Comparison of ENCODE assay signal across 8 mouse cellular contexts in genomic region chr10:78069101-78070011, GRCm38 (mm10). TPM values are rescaled to one million over a fixed set of nuclear protein-coding genes. Genes with fewer than 3 reads are reported as not detected.
DNase-seq lines count a peak whose midpoint lies in the region; ATAC-seq lines count a peak whose summit lies in the region.

TSS of gene Icosl (plus strand) at chr10:78069302.

- no peaks in the 10 kb centered on the region for H3K36me3 ChIP-seq in embryonic facial prominence, embryonic 14.5 days (ENCODE audit: control insufficient read depth, insufficient read depth, low read length)
- no peaks in the 10 kb centered on the region for H3K36me3 ChIP-seq in heart, embryonic 13.5 days
- peaks cover 11% of the 10 kb centered on the region for H3K36me3 ChIP-seq in kidney, embryonic 15.5 days
- peaks cover 5% of the 10 kb centered on the region; the same call in 1 of the 2 replicates for H3K36me3 ChIP-seq in liver, embryonic 12.5 days
- peaks cover 31% of the 10 kb centered on the region for H3K36me3 ChIP-seq in splenic B cell, adult 2 months (ENCODE audit: control insufficient read depth, insufficient read depth, low read length, poor library complexity, severe bottlenecking)

- H3K4me1 ChIP-seq in embryonic facial prominence, embryonic 14.5 days (ENCODE audit: control insufficient read depth, insufficient read depth, low read length), result 0 out of 2 replicates have a peak, but pooled peaks cover 4% of the 10 kb centered on the region
- H3K4me1 ChIP-seq in heart, embryonic 13.5 days, result peaks cover 9% of the 10 kb centered on the region
- peaks cover 15% of the 10 kb centered on the region for H3K4me1 ChIP-seq in kidney, embryonic 15.5 days
- peaks cover 13% of the 10 kb centered on the region; the same call in 1 of the 2 replicates for H3K4me1 ChIP-seq in liver, embryonic 12.5 days

- no peaks in the 10 kb centered on the region for H3K9me3 ChIP-seq in embryonic facial prominence, embryonic 14.5 days (ENCODE audit: control insufficient read depth, low read length)
- H3K9me3 ChIP-seq in heart, embryonic 13.5 days, result no peaks in the 10 kb centered on the region
- no peaks in the 10 kb centered on the region for H3K9me3 ChIP-seq in kidney, embryonic 15.5 days (replicated peaks)
- H3K9me3 ChIP-seq in liver, embryonic 12.5 days (replicated peaks), result no peaks in the 10 kb centered on the region

- peak within 1 kb of the TSS; percentile 61 for H3K4me3 ChIP-seq in embryonic facial prominence, embryonic 14.5 days (ENCODE audit: low read depth, low read length)
- H3K4me3 ChIP-seq in heart, embryonic 13.5 days, result peak within 1 kb of the TSS; percentile 74
- H3K4me3 ChIP-seq in kidney, embryonic 15.5 days (replicated peaks), result peak within 1 kb of the TSS; percentile 63
- peak within 1 kb of the TSS; percentile 57 for H3K4me3 ChIP-seq in liver, embryonic 12.5 days

- peaks cover 10% of the 10 kb centered on the region for H3K27me3 ChIP-seq in embryonic facial prominence, embryonic 14.5 days (replicated peaks; ENCODE audit: control insufficient read depth, insufficient read depth, low read length)
- peaks cover 38% of the 10 kb centered on the region for H3K27me3 ChIP-seq in heart, embryonic 13.5 days (replicated peaks)
- peaks cover 14% of the 10 kb centered on the region; the same call in 1 of the 2 replicates for H3K27me3 ChIP-seq in kidney, embryonic 15.5 days
- H3K27me3 ChIP-seq in liver, embryonic 12.5 days (replicated peaks), result peaks cover 71% of the 10 kb centered on the region
- no peaks in the 10 kb centered on the region for H3K27me3 ChIP-seq in splenic B cell, adult 2 months (ENCODE audit: control insufficient read depth, insufficient read depth, low read length, poor library complexity, severe bottlenecking)

- no peak within 1 kb of the TSS for H3K27ac ChIP-seq in embryonic facial prominence, embryonic 14.5 days (replicated peaks; ENCODE audit: low read depth, low read length)
- no peak within 1 kb of the TSS for H3K27ac ChIP-seq in heart, embryonic 13.5 days (replicated peaks)
- H3K27ac ChIP-seq in kidney, embryonic 15.5 days, result peak within 1 kb of the TSS; percentile 69
- peak within 1 kb of the TSS; percentile 45; the same call in 1 of the 2 replicates for H3K27ac ChIP-seq in liver, embryonic 12.5 days

- WGBS in embryonic facial prominence, embryonic 14.5 days, result under 1% methylated on average over 42 of the region's 66 CpGs
- under 1% methylated on average over 66 of the region's 66 CpGs for WGBS in heart, embryonic 13.5 days
- under 1% methylated on average over 66 of the region's 66 CpGs for WGBS in kidney, embryonic 15.5 days
- under 1% methylated on average over 66 of the region's 66 CpGs for WGBS in liver, embryonic 12.5 days (ENCODE audit: insufficient replicate concordance)

- peak within 1 kb of the TSS; percentile 74 for H3K9ac ChIP-seq in embryonic facial prominence, embryonic 14.5 days (ENCODE audit: low read depth, low read length)
- peak within 1 kb of the TSS; percentile 85 for H3K9ac ChIP-seq in heart, embryonic 13.5 days
- peak within 1 kb of the TSS; percentile 59 for H3K9ac ChIP-seq in kidney, embryonic 15.5 days
- peak within 1 kb of the TSS; percentile 45 for H3K9ac ChIP-seq in liver, embryonic 12.5 days

- peak; percentile 96 for ATAC-seq in embryonic facial prominence, embryonic 14.5 days (ENCODE audit: low read depth)
- peak; percentile 79 for ATAC-seq in heart, embryonic 13.5 days (ENCODE audit: extremely low read depth, insufficient number of reproducible peaks, low FRiP score, low TSS enrichment)
- peak; percentile 95 for ATAC-seq in kidney, embryonic 15.5 days (replicated peaks; ENCODE audit: low FRiP score)
- ATAC-seq in liver, embryonic 12.5 days, result peak; percentile 79
- ATAC-seq in monocyte, adult 5-6 weeks (replicated peaks; ENCODE audit: insufficient number of reproducible peaks, low FRiP score, low TSS enrichment, poor library complexity, severe bottlenecking), result peak; percentile 72

- H3K4me2 ChIP-seq in embryonic facial prominence, embryonic 14.5 days (ENCODE audit: low read depth, low read length), result peak within 1 kb of the TSS; percentile 98
- peak within 1 kb of the TSS; percentile 100 for H3K4me2 ChIP-seq in heart, embryonic 13.5 days
- peak within 1 kb of the TSS; percentile 93 for H3K4me2 ChIP-seq in kidney, embryonic 15.5 days
- peak within 1 kb of the TSS; percentile 68 for H3K4me2 ChIP-seq in liver, embryonic 12.5 days

- peak; percentile 87 for DNase-seq in A20 (ENCODE audit: low read depth, low spot score)
- DNase-seq in adrenal gland, postnatal 36 days, result peak; percentile 92 to 93
- peak; percentile 85 for DNase-seq in embryonic facial prominence, embryonic 14.5 days (ENCODE audit: low spot score)
- peak; percentile 91 for DNase-seq in splenic B cell, adult 2 months (ENCODE audit: low read depth, low spot score)

RNA-seq across cellular contexts. Expression of gene Icosl, which starts in this region (rescaled TPM):
- 10 to 100 TPM; 11.6 to 21.6 TPM for total RNA-seq in adrenal gland, postnatal 36 days (2021)
- polyA plus RNA-seq in embryonic facial prominence, embryonic 14.5 days (2014; fragmentation: Nextera tagmentation; extraction: Ambion mirVana), result 4.9 and 5.5 TPM in 2 replicates
- 1.3 and 1.8 TPM in 2 replicates for polyA plus RNA-seq in heart, embryonic 13.5 days (2015; fragmentation: Nextera tagmentation; extraction: Ambion mirVana)
- polyA plus RNA-seq in kidney, embryonic 15.5 days (2015; fragmentation: Nextera tagmentation; extraction: Ambion mirVana), result 5.6 and 7.1 TPM in 2 replicates
- 2.9 and 3.2 TPM in 2 replicates for polyA plus RNA-seq in liver, embryonic 12.5 days (2016; fragmentation: Nextera tagmentation; extraction: Ambion mirVana)
- 10.0 to 15.9 TPM (median 12.7 TPM) in 3 replicates for total RNA-seq in monocyte, adult 5-6 weeks (2017)

Comparison
In these comparisons a context has a peak if more than half of its experiments do, and no peak if none do; other contexts are left out.
1. H3K27ac ChIP-seq: peak in kidney, embryonic 15.5 days (single experiment) and liver, embryonic 12.5 days (single experiment); none in embryonic facial prominence, embryonic 14.5 days (single experiment) and heart, embryonic 13.5 days (single experiment).
2. Peak in every context shown above with its lines, with median percentiles within 50 percentile points of each other: DNase-seq, ATAC-seq, H3K4me2 ChIP-seq, H3K4me3 ChIP-seq and H3K9ac ChIP-seq.